Mouse (Mus musculus) kidney, adult 9 months (tissue): ENCODE results near the gene Rreb1.

Experiments used
- DNase-seq: peaks from one replicate; pipeline ENCODE4 v3.0.0; 2022

The Rreb1 gene

DNA sequence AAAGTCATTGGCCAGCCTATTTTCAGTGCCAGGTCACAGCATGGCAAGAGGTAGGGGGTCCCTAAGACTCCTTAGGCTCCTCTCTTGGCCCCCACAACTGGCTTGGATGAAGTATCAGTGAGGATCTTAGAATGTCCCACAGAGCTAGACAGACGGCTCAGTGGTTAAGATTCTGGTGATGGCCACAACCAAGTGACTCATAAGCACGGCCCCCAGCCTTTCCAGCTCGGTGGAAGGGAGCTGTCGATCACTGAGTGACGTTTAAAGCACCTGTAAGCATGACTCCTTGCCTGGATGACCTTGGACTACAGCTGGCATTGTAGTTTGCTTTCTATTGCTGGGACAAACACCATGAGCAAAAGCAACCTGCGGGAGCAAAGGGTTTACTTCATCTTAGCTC lies 174.8 kb downstream of the Rreb1 start:
- DNase-seq = no peak

DNA sequence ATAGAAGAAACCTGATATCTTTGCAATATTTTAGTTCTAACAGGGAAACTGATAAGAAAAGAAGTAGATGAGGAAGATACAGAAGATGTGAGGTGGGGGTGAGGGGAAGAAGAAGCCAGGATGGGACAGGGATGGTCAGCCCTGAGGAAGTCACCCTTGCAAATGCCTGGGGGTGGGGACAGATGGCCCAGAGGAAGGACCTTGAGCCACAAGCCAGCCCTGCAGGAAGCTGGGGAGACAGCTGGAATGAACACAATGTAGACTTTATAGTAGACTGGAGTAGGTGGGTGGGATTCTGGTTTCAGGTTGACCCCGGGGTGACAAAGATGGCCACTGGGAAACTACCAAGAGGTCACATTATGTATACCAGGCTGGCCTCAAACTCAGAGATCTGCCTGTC lies 176.1 kb downstream of the Rreb1 start:
- DNase-seq = no peak

DNA sequence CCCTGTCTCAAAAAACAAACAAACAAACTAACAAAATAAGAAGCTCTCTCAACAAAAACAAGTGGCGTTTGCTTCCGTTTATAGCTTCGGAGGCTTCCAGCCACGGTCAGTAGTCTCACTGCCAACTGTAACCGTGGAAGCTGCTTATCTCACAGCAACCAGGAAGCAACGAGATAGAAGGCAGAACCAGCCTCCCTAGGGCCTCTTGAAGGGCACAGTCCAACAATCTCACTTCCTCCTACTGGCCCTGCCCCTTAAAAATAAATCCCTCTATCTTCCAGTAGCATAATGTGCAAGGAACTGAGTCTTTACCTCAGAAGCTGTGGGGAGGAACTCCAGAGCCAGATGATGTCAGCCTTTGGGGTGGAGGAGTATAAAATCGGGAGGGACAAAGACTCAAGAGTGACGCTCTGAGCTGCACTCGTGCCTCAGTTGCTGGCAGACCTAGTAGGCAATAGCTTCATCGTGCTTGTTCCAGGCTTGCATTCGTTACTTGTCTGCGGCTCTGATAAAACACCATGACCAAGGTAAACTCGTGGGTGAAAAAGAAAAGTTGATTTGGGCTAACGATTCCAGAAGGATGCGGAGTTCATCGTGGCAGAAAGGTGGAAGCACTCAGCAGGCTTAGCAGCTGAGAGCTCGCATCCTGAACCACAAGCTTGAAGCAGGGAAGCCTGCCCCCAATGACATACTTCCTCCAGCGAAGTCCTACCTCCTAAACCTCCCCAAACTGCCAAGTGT lies 180.5 kb downstream of the Rreb1 start:
- DNase-seq = no peak

DNA sequence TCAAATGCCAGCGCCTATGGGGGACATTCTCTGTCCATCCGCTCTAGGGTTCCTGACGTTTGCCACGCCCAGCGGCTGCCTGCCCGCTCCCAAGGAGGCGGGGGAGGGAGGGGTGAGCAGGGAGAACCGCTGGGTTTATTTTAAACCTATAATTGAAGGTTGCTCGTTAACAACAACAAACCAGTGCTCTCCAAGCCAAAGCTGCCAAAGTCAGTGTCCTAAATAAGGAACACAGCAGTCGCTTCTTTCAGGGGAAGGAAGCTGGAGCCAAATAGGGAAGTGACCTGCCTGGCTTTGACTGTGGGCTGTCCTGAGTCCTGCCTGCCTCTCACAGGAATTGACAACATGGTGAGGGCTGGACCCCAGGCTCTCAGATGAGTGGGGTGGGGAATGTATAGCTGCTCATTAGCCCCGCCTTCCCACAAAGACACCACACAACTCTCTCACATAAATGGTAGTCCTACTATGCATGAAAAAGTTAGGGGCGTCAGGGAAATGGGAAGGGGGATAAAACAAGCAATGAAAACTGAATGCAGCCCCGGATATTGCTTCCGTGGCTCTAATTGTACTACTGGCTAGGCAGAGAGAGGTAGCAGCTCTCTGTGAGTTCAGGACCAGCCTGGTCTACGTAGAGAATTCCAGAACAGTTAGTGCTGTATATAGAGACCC lies 181.2 kb downstream of the Rreb1 start:
- peak; percentile 42 for DNase-seq

DNA sequence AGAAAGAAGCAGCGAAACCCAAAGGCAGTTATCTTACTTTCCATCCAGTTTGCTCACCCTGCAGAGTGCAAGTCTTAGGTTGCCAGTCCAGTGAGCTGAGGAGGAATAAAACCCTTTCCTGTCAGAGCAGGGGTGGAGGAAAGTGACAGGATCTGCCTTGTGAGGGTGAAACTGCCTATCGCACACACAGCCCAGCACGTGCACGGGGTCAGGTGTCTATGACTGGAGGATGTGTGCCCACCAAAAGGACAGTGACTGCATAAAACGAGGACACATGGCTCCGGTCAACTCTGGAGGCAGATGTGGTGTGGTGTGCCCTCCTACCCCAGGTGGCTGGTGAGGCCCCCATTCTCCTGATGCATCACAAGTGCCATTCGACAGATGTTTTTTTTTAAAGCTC lies 181.7 kb downstream of the Rreb1 start:
- DNase-seq = no peak

DNA sequence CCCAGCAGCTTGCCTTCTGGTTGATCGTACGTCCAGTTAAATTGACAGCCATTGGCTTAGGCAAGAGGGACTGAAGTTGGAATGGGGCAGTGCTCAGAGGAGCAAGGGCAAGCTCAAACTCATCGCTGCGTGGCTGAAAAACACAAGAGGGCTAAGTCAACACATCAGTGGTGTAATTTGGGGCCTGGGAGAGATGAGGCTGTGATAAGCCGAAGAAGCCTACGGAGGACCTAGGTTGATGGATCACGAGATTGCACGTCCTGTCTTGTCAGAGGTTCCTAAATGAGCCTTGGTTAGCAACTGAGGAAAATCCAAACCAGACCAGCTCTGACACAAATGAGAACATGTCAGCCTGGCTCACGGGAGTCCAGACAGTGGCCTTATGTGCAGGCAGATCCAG lies 184.3 kb downstream of the Rreb1 start:
- no peak for DNase-seq

DNA sequence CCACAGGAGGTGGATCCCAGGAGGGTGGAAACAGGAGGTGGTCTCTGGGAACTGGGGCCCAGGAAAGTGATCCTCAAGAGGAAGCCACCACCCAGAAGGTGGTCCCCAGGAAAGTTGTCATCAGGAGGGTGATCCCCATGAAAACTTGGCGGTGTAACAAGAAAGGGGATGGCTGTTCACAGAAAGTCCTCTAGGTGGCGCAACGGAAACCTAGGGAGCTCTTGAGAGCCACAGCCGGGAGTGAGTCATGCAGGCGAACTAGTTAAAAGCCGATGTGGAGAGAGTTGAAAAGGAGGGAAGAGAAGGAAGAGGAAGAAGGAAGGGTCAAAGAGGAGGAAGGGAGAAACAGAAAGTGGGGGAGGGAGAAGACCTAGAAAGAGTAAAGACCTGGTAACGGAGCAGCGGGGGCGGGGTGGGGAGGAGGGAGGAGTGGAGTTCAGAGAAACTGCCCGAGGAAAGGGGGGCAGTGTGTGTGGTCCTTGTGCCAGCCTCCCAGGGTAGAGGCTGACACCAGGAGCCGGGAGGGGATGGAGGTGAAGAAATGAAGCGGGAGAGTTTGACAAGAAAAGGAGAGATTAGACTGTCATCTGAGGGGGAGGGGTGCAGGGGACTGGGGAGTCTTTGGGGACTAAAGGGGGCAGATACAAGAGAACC lies 185.3 kb downstream of the Rreb1 start:
- DNase-seq = peak; percentile 83

DNA sequence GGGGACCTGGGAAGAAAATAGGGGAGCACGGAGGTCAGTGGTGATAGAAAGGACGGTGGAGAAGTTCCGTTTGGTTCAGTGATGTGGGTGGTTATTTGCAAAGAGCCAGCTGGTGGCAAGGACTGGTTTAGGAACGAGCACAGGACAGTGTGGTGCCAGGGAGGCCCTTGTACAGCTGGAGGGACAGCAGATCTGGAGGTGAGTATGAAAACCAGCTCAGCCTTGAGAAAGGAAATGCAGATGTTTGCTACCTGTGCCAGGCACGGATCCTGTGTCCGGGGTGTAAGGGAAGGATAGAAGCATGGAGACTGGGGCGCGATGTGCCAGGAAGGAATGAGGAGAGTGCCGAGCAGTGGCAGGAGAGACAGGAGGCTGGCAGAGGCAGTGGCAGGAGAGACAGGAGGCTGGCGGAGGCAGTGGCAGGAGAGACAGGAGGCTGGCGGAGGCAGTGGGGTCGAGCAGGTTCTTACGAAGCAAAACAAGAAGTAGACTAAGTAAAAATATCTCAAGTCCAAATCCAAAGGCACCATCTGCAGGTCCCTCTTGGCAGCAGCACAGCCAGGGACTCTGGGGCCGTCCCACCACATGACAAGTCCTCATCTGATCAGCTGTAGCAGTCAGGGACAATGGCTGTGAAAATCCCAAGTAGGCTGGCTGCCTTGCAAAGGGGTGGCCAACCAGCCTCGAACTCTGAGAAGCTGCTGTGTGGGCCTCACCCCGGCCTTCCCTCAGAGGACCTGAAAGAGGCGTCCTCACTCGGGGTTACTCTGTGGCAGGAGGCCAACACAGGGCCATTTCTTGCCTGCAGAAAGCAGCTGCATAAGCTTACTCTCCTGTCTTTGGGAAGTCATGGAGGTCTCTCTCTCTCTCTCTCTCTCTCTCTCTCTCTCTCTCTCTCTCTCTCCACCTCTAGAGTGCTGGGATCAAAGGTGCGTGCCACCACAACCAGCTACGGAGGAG lies 186.2 kb downstream of the Rreb1 start:
- DNase-seq = no peak

DNA sequence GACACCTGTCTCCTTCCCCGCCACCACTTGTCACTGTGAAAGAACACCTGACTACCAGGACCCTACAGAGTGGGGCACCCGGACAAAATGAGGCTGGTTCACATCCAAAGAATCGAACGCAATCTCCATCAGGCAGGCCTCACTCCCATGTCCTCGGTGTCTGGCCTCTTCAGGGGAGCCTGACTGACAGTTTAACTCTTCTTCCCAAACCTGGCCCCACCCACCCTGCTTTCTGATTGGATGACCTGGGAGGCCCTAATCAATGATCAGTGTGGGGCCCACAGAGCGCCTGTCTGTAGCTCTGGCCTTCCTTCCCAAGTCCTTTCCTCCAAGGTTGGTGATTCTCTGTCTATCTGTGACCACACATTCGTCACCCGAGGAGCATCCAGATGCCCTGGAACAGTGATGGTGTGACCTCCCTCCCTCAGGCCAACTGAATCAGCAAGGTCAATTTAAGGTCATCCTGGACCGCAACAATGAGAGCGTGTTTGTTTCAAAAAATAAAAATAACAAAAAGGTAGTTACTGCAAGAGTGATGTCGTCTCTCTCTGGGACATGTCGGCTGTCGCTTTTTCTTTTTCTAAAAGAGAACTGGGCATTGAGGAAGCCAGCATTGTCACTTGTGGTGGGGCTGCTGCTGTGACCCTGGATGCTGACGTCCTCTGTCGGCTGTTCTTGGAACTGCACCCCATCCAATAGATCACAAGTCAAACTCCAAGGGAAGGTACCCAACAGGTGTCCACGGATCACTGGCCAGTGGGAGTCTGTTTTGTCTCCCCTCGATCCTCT lies 187.1 kb downstream of the Rreb1 start:
- no peak for DNase-seq

DNA sequence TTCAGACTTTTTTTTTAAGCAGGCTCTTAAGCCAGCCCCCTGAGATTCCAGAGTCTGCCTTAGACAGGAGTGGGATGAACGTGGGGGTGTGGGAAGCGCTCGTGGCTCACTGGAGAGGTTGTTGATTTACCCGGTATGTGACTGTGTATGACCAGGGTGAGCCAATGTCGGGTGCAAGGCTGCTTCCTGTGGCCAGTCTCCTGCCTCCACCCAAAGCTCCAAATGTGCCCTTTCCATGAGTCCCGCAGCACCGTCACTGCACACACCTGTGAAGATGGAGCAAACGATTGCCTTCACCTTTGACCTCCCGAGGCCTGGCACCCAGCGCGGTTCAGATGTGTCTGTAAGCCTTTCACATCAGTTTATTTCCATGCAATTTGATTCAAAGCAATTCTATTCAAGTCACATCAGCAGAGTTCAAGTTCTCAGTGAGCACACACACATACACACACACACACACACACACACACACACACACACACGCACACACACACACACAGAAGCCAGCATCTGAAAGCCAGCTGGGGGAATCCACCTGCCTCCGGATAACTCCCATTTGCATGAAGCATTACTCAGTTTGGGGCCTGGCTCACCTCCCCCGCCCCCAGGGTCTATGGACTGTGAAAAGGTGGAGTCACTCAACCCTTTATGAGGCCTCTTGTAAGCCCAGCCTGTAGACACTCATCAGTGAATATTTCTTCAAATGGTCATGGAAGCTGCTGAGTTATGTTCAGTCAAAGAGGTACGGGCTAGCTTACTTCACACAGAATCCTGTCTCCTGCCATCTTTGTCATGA lies 188.3 kb downstream of the Rreb1 start:
- DNase-seq = no peak

DNA sequence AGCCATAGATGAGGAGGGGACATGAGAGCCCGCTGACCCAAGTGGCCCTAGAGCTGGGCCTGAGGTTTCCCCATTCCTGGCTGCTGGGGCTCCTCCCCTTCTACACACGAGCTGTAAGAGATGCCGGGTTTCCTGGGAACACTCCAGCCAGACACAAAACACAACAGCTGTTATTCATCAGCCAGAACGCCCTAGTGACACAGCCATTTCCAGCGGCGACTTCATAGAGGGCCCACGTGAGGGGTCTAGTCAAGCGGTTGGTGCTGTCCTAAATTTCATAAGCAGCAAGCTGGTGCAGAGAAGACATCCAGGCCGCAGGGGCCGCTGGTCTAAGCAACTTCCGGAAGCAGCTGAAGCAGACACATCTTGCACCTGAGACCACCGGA lies 188.8 kb downstream of the Rreb1 start:
- peak; percentile 52 for DNase-seq

DNA sequence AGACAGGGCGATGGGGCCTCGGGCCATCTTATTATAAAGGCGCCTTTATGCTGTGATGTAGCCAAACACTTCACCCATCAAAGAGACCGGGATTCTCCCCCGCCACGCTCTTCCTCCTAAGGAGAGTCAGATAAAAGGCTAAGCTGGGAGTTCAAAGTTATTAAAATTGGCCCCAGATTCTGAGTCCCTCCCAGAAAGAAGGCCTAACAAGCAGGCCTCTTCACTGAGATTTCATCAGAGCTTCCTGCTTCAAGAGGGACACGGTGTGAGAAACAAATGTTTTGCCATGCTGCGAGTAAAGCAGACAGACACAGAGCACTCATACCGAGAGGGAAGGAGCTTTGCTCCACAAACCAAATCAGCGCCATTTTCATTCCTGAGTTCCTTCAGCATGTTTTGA lies 189.4 kb downstream of the Rreb1 start:
- DNase-seq = no peak

DNA sequence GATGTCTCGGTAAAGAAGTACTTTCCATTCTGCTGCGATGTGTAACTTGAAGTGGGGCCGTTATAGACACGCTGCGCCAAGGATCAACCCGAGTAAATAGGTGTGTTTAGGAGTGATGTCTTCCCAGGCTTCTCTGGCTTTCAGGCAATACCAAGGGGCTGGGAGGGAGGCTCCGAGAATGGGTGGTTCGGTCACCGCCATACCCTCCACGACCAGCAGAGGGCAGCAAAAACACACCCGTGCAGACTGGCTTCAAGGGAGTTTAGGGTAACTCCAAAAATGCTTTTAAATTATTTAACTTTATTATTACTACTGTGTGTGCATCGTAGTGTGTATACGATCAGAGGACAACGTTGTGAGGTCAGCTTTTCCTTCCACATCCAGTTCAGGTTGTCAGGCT lies 191.1 kb downstream of the Rreb1 start:
- DNase-seq = peak; percentile 87

DNA sequence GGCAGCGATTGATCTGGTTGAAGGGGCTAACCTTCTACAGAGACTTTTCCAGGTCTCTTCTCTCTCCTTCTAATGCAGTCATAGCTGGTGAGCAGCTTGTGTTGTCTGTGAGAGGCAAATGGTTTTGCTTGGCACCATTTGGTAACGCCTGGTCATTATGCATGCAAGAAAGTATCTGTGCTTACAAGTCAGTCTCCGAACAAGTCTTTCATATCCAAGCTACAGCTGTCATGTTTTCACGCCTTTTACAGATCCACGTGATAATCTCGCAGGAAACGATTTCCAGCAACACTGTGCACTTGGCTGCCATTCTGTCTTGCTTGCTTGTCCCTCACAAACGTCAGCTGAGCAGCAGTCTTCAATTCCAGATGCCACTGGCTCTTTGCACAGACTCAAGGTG lies 191.8 kb downstream of the Rreb1 start:
- no peak for DNase-seq

DNA sequence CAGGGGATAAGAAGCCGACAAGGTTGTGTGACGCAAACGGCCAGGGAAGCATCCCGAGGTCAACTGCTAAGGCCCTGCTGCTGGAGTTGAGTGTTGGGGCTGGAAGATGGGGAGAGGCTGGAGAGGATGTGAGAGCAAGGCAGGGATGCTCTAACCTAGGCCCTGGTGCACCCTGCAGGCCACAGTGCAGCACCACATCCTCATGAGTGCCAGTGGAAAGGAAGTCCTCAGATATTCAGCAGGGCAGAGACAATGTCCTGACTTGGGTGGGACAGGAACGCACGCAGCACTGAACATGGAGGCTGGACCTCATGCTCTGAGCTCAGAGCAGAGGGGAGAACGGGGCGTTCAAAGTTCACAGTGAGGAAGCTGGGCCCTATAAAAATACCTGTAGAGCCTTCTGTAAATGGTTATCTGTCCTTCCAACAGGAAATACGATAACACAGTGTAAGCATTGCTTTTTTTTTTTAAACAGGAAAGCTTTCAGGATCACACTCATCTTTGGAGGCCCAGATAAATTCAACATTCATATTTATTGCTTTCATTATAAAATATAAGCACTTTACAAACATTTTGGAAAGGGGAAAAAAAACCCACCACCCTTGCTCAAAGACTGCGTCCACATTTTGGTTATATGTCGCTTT lies 192.8 kb downstream of the Rreb1 start:
- no peak for DNase-seq

DNA sequence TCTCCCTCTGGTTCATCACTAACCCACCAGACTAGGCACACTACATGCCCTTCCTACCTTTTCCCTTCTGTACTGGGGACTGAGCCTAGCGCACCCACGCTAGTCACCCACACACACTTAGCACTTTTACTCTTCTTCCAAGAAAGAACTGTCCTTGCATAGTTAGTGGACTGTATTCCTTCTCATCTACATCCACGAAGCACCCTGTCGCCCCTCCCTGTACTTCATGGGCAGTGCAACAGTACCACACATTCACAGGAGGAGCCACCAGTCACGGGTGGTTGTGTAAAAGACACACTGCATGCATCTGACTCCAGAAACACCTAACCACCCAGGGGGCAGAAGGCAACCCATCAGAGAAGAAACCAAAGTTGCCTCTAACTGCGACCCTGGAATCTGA lies 195.8 kb downstream of the Rreb1 start:
- DNase-seq = no peak

DNA sequence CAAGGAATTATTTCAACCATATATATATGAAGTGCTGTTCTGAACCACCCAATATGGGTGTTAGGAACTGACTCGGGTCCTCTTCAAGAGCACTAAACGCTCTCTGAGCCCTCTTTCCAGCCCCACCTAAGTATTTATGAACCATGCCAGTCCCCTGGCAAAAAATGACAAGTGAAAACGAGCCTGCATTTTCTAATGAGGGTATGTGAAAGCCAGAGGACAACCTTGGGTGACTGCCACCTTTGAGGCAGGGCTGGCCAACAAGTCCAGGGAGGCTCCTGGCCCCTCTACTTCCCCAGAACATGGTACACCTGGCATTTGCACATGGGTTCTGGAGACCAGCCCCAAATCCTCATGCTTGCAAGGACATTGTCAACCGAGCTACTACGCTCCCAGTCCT lies 196.5 kb downstream of the Rreb1 start:
- no peak for DNase-seq

DNA sequence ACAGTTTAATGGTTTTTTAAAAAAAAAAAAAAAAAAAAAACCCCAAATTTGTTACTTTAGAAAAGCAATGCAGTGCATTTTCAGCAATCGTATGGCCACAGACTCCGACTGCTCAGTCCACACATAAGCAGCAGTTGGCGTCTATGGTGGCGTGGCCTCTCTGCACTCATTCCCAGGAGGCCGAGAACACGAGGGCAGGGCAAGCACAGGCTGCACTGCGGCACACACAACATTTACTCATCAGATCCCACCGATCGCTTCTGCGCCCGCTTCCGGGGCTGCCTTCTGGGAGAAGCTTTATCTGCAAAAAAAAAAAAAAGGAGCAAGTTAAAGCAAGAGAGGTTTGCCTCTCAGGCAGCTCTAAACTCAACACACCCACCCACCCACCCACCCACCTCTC lies 201.3 kb downstream of the Rreb1 start:
- DNase-seq = no peak

DNA sequence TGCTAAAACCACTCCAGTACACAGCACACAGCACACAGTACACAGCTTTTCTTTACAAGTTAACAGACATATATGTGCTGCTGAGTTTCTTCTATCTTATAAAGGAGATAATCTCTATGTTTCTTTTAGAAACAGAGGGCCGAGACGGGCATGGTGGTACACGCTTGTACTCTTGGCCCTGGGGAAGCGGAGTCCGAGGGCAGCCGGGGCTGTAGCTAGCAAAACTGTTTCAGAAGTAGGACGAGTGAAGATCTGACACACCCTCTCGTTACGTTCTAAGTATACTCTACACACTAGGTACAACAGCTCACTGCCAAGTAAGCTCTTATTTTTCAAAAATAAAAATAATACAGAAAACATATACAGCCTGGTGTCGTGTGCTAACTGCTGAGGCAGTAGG lies 202.1 kb downstream of the Rreb1 start:
- DNase-seq = no peak

DNA sequence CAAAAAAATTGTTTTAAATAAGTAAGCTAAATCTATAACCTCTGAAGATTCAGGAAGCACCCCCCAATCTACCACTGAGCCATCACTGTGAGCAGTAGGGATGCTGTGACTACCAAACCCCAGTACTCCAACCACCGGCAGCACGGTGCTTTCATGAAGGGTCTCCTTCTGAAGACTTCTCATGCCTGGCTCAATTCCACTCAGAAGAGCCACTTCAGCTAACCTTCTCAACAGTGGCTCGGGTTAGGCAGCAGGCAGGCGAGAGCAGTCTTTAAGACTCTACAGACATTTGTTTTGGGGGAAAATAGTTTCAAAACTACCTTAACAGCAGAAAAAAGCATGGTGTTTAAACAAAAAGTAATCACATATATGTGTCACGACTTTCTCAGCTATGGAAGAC lies 202.9 kb downstream of the Rreb1 start:
- DNase-seq = no peak

DNA sequence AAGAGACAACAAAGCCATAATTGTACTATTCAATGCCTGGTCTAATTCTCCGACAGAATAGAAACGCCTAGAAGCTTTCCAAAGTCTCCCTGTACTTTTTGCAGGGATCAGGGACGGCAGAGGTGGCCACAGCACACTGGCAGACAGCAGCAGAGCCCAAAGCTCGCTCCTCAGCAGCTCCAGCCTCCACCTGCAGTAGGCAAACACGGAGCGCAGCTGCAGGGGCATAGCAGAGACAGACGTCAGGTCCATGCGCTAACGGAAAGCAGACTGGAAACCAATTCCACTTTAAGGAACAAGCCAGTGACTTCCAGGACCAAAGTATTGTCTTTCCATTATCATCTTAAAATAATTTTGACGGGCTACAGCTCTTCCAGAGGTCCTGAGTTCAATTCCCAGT lies 208.0 kb downstream of the Rreb1 start:
- no peak for DNase-seq
